Mouse (Mus musculus): ENCODE data around the gene Rnf208.

Rnf208 gene

GRCm38 (mm10) chr2:25224766-25225752, 17.0 kb upstream of the Rnf208 start:
- peak; percentile 99 for DNase-seq (ENCODE audit: low read depth, low spot score)

- no peak for DNase-seq (ENCODE audit: low read depth, low spot score)
Observed at GRCm38 (mm10) chr2:25225811-25226379, 16.2 kb upstream of the Rnf208 start.

- no peak for DNase-seq (ENCODE audit: low read depth, low spot score)
Observed at GRCm38 (mm10) chr2:25226864-25227263, 15.2 kb upstream of the Rnf208 start.

DNA sequence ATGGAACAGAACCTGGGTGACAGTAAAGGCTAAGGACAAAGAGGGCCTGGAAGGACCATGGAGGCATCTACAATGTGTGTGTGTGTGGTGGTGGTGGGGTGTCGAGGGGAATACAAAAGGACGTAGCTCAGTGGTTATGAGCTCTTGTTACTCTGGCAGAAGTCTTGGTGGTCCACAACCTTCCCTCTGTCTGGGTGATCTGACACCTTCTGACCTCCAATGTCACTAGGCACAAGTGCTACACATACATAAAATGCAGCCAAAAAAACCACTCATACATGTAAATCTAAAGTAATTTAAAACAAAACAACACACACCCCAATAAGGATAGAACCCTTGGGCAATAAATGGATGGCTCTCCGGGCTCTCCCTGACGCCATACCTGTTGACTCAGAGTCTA, 14.6 kb upstream of the Rnf208 start:
- DNase-seq (ENCODE audit: low read depth, low spot score), result no peak

- peak; percentile 60 for DNase-seq (ENCODE audit: low read depth, low spot score)
Observed at GRCm38 (mm10) chr2:25228431-25228889, 13.6 kb upstream of the Rnf208 start.

DNA sequence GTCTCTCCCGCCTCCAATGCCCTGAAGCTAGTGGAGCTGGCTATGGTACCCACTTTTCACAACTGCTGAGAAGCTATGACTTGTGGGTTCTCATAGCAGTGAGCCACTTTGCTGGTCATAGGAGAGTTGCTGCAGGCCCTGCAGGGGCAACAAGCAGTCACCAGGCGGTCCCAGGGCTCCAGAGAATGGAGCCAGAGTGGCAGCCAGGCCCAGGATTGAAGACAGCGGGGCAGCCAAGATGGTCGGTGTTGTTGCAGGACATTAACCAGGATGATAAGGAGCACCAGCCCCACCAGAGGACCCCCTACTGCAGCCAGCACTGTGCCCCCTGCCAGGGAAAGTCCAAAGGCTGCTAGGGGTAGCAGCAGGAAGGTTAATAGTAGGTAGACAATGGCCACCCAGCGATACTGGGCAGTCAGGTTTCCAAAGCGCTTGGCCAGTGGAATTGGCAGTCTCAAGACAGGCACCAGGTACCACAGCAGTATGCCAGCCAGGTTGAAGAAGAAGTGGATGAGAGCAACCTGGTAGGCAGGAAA, 13.0 kb upstream of the Rnf208 start:
- no peak for DNase-seq (ENCODE audit: low read depth, low spot score)

DNA sequence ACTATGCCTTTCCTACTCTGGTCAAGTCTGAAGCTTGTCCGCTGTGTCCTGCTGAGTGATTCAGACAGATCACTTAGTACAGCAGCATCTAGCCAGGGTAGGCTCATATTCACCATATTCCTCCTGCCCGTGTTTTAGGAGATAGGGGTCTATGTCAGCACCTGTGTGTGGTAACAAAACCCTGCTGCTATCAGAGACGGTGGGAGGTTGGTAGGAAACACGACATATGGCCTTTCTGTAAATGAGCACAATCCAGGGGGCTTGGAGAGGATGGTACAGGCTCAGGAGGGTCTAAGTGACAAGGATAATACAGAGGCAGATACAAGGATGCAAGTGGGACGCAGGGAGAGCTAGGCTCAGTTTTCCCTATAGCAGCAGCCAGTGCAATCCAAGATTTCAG, 12.5 kb upstream of the Rnf208 start:
- no peak for DNase-seq (ENCODE audit: low read depth, low spot score)

GRCm38 (mm10) chr2:25230581-25230980, 11.5 kb upstream of the Rnf208 start:
- no peak for DNase-seq (ENCODE audit: low read depth, low spot score)

DNA sequence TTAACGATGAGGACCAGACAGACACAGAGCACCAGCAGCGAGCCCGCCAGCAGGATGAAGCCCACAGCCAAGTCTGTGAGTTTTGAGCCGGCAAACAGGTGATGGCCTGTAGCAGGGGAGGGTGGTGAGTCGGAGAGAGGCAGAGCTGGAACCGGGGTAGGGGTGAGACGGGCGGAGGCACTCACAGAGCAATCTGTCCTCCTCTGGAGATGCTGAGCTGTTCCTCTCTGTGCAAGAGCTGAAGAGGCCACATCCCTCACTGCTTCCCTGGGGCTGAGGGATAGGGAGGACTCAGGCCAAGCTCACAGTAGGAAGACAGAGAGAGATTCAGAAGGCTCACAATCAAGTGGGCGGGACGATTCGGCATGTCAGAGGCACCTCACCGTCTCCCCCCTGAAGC, 11.0 kb upstream of the Rnf208 start:
- no peak for DNase-seq (ENCODE audit: low read depth, low spot score)

DNA sequence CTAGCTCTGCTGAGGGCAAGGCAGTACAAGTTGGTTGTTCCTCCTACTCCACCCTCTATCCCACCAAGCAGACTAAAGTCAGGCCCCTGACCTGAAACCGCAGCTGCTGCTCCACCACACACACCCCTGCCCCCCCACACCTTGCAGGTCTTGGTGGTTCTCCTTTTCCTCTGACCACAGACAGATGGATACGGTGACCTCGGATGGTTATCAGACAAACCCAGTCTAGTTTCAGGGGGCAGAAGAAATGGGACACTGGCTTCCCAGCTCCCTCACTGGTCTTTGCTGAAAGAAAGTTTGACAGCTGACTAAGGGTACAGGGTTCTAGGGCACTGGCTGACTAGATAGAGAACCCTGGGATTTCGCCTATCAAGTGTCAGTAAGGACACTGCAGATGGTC, 8.6 kb upstream of the Rnf208 start:
- DNase-seq (ENCODE audit: low read depth, low spot score), result no peak

GRCm38 (mm10) chr2:25234050-25234449, 8.0 kb upstream of the Rnf208 start, which contains the start of gene Slc34a3:
Gene Slc34a3 (minus strand): TSS chr2:25234364.
- DNase-seq (ENCODE audit: low read depth, low spot score), result no peak

DNA sequence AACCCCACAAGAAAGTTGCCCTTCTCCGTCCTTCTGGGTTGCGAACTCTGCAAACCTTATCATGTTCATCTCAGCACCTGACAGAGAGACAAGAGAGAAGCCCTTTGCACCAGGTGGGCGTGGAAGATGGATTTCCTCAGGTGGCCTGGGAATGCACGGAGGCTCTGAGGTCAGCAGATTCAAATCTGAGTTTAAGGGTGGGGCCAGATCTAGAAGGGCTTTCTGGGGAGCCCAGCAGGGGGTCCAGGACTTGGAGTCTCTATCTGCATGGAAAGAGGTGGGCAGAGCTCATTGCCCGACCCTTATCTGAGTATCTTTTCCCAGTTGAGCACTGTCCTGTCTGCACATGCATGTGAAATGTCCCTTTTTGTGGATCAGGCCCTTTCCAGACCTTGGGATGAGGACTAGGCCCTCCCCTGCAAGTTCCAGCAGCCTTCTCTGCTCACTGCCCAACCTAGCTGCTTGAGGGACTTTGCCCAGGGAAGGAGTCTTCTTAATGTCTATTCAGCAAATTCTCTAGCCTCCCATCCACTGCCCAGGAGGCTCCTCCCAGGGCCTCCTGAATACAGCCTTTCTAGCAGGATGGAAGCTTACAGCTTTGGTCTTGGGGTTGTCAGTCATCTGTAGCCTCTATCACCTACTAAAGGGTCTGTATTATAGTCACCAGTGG, 7.4 kb upstream of the Rnf208 start:
- DNase-seq (ENCODE audit: low read depth, low spot score), result no peak

GRCm38 (mm10) chr2:25236614-25237013, 5.4 kb upstream of the Rnf208 start, which contains the start of gene Rnf224:
Gene Rnf224 (minus strand): TSS chr2:25236787.
- no peak for DNase-seq (ENCODE audit: low read depth, low spot score)

- DNase-seq (ENCODE audit: low read depth, low spot score), result no peak
Observed at GRCm38 (mm10) chr2:25237522-25237921, 4.5 kb upstream of the Rnf208 start.

- no peak for DNase-seq (ENCODE audit: low read depth, low spot score)
Observed at GRCm38 (mm10) chr2:25238106-25238505, 3.9 kb upstream of the Rnf208 start.

DNA sequence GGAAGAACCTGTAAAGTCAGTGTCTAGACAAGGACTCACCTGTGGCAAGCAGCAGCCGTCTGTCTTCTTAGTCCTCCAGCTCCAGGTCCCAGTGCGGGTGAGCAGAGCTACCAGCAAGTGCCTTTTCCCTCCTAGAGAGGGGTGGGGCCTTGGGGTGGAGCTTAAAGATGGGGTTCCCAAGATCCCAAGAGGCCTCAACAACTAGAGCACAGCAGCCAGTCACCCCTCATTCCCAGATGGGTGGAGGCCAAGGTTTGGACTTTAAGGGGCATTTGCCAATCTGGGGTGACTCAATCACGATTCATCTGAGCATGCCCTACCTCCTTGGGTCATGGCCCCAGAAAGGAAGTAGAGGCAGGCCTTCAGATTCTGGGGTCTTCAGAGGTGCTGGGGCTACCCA, 2.3 kb upstream of the Rnf208 start:
- DNase-seq (ENCODE audit: low read depth, low spot score), result no peak

GRCm38 (mm10) chr2:25240310-25240709, 1.7 kb upstream of the Rnf208 start:
- no peak for DNase-seq (ENCODE audit: low read depth, low spot score)

GRCm38 (mm10) chr2:25240723-25241437, 1.2 kb upstream of the Rnf208 start:
- peak; percentile 71 for DNase-seq (ENCODE audit: low read depth, low spot score)

DNA sequence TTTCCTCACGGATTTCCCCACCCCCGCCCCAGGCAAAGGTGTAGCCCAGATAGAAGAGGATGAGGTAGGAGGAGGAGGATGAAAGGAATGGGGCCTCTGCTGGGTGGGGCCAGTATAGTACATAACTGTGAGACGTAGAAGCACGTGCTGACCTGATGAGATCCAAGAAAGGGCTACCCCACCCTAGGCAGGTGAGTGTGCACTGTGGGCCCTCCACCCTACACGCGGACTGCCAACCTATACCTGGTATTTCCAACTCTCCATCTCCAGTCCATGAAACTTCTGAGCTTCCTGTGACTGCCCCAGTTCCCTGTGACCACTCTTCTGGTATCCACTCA, 648 bp upstream of the Rnf208 start:
- no peak for DNase-seq (ENCODE audit: low read depth, low spot score)

GRCm38 (mm10) chr2:25243342-25243741, 1.3 kb downstream of the Rnf208 start:
- no peak for DNase-seq (ENCODE audit: low read depth, low spot score)

DNA sequence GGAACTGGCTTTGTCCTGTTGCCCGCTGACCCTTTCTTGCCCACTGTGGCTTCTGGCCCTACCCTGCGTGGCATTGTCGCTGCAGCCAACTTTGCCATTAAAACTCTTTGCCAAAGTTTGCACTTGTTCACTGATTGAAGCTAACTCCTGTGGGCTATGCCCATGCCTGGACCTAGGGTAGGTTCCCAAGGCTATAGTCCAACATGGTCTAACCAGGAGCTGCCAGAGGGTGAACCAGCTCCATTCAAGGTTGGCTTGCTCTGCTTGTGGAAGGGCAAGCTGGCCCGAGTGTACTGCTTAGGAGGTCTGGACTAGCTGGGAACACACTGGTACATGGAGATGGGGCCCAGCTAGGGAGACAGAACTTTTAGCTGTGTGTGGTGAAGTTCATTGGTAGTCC, 2.1 kb downstream of the Rnf208 start:
- no peak for DNase-seq (ENCODE audit: low read depth, low spot score)
